Mouse (Mus musculus) gastrocnemius, postnatal 25 days (tissue): ENCODE data around the gene Fam234b. TPM values are rescaled to one million over a fixed set of nuclear protein-coding genes. Genes with fewer than 3 reads are reported as not detected.

Source experiments
- DNase-seq: peaks from one replicate; pipeline ENCODE4 v3.0.0; 2022
- total RNA-seq, 2 experiments: library from RNA; stranded (reverse); gene quantifications; 1 replicate in 1 of 2; 2 replicates in 1 of 2; pipeline ENCODE4 v1.2.3; 2021

The Fam234b gene
- total RNA-seq, 2 experiments from 2014 or later: 3.4 to 3.9 TPM

DNA sequence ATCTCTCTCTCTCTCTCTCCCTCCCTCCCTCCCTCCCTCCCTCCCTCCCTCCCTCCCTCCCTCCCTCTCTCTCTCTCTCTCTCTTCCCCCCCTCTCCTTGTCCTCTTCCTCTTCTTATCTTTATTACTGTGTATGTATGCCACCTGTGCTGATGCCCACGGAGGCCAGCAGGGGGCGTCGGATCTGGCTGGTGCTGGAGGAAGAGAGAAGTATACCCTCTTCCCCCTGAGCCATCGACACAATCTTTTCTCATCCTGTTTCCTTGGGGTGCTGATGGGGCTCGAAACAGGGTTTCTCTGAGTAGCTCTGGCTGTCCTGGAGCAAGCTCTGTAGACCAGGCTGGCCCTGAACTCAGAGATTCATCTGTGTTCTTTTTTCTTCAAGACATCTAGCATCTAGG, 14.9 kb upstream of the Fam234b start:
- DNase-seq: no peak

DNA sequence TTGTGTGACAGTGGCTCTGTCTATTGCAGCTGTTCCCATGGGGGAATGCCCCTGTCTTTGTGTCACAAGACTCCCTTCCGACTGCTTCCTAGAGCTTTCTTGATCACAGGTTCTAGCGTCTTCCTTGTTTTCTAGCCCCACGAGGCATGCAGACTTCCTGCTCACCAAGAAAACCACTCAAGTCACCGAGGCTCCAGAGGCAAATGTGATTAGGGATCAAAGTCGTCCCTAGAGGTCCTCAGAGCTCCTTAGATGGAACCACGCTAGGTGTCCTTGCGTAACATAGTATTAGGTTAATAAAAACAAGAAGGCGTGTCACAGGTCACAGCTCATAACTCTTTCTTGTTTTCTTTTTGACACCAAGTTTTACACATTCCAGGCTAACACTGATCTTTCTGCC, 13.8 kb upstream of the Fam234b start:
- DNase-seq: no peak

DNA sequence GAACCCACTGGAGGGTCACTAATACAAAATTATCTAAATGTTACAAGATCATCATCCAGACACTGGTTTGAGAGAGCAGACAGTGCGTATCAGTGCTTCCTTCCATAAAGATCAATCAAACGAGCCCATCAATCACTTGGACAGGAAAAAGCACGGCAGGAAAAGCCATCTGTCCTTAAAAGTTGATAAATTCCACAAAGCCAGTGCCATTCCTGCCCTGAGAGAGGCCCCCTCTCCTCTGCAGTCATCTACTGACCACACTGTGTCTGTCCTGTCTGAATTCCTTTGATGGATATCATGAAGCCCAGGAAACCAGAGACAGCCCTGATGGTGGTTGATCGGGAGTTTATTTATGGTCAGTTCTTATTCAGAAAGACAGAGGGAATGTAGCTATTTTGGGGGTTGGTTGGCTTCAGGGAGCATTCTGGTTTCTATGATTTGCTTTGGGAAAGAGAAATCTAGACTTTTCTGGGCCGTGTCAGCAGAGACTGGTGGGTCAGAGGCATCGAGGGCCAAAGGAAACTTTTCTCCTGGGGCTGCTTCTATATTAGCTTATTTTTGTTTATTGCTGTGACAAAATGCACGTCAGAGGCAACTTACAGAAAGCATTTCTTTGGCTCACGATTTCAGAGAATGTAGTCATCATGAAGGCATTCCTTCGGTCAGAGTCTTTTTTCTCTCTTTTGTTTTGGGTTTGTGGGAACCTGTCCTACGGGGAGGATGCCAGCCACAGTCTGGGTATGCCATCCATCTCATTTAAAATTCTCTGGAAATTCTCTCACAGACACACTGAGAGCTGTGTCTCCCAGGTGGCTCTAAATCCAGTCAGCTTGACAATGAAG, 10.5 kb upstream of the Fam234b start:
- DNase-seq: no peak

DNA sequence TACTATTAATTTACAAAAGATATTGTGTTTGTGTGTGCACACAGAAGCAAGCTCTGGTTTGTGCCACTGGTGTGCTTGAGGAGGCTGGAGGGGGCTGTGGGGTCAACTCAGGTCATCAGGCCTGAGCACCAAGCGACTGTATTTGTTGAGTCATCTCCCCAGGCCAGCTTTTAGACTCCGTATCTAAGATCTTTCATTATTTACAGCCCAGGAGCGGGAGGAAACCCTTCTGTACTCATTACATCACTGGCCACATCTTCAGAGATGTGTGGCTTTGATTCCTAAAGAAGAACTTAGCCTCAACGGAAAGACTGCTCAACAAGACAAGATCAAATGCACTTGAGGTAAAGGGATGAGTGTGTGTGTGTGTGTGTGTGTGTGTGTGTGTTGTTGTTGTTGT, 9.1 kb upstream of the Fam234b start:
- DNase-seq: no peak

DNA sequence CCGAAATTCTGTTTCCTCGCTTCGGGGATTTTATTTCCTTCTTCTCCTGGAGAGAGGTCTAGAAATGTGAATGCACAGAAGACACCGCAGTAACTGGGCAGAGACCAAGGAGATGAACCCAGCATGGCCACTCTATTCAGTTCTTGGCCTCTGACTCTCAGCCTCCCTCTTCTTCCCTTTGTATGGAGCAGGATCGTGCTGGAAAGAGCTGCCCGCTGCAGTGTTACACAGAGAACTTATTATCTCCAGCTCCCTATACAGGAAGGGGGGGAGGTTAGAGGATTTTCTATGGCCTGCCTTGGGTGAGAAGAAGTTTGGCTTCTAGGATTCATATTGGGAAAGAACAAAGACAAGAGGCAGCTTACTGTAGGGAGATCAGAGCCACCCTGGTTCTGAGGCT, 7.7 kb upstream of the Fam234b start:
- DNase-seq: no peak

DNA sequence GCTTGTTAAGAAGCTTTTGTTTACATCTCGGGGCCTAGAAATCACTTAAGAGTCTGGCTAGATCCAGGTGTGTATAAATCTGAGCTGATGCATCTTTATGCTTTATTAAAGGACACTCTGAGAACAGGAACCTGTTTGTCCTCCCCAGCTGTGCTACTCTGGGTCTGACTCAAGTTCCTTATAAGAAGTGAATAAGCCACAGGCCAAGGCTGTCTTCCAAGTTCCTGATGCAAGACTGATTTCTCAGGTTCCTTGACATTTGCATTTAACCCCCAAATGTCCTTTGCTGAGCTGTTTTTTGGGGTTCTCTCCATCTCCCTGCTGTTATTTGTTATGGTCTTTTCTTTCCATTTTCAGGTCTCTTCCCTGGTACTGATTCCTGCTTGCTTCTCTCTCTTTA, 5.9 kb upstream of the Fam234b start:
- DNase-seq: no peak

DNA sequence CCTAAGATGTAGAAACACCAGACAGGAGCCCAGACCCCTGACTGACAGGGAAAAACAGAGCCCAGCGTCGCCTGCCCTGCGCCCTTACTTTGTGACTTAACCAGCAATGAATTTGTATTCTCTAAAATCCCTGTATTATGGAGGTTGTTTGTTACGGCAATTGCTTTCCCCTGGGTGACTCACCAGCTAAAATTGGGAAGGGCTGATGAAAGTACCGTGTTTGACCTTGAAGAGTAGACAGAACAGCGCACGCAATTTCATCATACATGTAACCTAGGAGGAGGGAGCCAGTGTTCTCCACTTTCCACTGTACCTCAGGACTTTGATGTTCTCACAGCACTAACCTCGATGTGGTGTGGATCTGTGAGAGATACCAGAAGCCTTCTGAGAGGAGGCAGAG, 4.8 kb upstream of the Fam234b start:
- DNase-seq: no peak

DNA sequence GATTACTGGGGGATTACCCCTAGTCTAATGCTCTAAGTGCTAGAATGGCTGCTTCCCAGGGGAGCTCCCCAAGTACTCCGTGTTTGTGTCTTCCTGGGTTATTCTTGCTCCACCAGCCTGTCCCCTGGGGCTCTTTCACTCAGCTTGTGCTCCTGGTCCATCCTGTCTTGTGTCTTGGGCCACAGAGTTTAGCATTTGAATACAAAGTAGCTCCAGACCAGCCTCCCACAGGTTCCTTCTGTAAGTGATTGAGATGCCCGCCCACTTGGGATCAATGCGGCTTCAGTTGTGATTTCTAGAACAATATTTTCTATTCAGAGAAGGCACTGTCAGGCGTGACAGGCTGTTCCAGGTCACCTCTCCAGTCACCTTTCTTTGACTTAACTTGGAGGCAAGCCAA, 4.0 kb upstream of the Fam234b start:
- DNase-seq: no peak

DNA sequence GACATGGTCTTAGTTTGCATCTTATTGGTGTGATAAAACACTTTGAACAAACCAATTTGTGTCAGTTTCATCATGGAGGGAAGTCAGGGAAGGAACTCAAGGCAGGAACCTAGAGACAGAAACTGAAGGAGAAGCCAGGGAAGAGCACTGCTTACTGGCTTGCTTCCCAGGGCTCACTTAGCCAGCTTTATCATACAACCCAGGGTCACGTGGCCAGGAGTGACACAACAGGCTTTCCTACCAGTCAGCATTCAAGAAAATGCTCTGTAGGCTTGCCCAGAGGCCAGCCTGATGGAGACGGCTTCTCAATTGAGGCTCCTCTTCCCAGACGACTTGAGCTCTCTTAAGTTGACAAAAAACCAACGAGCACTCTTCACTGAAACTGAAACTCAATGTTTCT, 2.9 kb upstream of the Fam234b start:
- no peak for DNase-seq

DNA sequence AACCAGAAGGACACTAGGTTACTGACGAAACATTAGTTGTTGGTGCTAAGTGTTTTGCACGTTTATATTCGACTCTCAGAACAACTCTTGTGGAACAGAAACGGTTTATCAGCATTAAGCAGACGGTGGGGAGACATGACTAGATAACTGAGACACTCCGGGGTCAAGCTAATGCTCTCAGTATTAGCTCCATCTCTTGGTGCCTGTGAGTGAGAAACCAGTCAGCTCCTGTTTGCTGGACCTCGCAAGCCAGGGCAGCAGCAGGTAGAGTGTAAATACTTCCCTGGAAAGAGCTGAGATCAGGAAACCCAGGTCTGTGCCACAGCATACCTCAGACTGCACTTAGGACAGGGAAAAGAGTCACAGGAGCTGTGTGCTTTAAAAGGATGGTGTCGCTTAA, 1.1 kb upstream of the Fam234b start:
- DNase-seq: no peak

DNA sequence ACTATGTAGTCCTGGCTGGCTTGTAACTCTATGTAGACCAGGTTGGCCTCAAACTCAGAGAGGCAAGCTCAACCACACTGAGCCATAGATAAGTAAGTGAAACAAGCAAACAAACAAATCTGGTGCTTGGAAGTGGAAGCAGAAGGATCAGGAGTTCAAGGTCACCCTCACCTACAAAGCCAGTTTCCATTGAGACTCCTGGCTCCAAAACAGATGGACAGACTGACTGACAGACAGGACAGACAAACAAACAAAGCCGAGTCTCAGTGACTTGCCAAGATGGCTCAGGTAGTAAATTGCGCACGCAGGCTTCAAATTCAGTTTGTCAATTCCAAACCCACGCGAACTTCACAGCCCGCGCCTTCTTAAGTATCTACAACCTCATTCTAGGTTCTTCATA, 331 bp upstream of the Fam234b start:
- DNase-seq: no peak

DNA sequence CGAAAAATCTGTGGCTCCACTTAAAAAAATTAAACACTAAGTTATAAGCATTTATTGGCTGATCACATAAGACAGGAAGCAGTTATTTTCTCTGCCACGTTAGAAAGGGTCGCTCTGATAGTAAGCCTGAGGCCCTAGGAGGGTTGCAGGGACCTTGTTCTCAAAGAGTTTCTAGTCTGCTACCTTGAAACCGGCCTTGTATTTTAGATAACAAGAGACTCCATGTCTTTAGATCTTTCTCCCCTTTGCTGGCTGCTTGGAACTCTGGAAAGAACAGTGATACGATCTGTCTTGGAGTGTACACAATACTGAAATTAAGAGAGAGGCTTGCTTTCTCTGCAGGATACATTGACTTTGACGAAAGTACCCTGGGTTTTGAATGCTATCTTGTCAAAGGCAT, 949 bp downstream of the Fam234b start:
- no peak for DNase-seq

DNA sequence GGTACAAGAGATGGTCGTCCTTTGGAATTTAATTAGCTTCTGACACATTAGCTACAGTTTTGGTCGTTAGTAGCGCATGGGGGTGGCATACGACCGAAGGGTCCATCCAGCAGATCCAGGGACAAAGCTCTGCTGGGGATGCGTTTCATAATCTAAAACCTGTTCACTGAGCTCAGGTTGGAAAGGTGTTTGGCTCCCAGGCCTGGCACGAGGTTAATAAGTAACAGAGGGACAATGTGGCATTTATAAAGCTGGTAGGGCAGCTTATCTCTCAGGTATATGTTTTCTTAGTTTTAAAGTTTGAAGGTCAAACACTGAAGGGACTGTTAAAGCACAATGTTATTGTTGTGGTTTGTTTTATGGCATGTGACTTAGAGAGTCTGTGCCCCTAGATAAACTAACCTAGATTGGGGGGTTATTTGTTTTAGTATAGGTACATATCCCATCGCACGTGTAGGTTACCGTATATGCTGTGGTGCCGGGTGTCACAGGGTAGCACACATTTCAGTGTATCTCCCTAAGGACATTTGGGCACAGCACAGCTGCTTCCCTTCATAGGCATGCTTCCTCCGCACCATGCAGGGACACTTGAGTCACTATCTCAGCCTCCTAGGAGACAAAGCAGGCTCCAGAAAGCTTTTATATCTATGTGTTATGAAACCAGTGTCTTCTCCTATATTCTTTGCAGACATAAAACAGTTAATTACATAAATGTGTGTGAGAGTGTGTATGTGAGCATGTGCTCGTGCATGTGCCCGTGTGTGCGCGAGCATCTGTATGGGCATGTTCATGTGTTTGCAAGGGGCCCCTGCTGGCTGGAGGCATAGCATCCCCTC, 2.6 kb downstream of the Fam234b start:
- DNase-seq: no peak

DNA sequence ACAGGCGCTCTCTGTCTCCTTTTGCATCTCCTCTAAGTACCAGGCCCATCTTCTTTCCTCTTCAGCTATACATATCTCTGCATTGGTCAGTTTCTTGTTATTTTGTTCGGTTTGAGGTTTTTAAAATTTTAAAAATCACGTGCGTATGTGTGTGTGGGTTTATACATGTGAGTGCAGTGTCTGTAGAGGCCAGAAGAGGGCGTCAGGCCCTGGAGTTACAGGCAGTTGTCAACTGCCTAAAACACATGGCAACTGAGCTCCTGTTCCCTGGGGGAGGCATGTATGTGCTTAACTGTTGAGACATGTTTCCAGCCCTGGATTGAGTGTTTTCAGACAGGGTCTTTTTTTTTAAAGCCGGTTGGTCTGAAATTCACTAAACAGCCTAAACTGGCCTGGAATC, 4.9 kb downstream of the Fam234b start:
- DNase-seq: no peak

DNA sequence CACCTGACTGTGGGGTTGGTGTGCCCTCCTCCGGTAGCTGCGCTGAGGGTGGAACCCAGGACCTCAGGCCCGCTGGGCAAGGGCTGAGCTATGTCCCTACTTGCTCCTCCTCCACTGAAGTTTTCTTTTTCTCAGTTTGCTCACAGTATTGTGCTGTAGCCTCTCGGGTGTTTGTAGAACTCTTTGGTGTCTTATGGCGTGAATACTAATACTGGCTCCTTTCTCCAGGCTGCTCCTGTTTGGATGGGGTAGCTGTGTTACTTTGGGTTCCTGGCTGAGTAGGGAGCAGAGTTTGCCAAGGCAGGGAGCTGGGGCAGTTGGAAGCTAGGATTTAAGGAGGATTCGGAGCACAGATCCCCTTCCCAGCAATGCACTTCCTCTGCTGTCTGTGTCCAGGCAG, 6.0 kb downstream of the Fam234b start:
- DNase-seq: no peak

DNA sequence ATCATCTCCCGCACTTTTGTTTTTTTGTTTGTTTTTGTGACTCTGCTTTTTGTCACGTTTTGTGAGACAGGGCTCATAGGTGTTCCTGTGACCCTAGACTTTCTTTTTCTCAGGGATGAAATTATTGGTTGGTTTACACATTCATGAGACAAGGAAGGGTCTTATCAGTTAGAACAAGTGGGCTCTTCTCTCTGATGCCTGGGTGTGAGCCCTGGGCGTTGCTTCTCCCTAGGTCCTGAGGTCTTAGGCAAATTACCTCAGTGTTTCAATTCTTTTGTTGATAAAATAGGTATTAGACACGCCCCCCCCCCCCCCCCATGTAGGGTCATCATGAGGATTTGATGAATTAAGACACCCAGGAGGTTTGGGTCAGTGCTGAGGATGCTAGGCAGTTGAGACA, 7.1 kb downstream of the Fam234b start:
- DNase-seq: no peak

DNA sequence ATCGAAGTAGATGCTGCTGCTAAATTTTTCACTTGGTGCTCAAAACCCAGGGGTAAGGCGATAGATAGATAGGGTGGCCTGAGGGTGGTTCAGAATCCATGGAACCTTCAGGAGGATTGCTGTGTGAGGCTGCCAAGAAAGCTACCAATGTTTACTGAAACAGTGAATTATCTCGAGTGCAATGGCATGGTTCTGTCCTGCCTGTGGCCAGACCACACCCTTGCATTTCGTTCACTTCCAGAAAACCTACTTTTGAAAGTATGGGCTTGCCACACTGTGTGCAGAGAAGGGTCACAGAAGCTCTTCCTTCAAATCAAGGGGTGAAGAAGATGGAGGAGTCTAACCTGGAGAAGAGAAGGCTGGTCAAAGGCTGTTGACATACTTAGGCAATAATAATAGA, 8.0 kb downstream of the Fam234b start:
- no peak for DNase-seq

DNA sequence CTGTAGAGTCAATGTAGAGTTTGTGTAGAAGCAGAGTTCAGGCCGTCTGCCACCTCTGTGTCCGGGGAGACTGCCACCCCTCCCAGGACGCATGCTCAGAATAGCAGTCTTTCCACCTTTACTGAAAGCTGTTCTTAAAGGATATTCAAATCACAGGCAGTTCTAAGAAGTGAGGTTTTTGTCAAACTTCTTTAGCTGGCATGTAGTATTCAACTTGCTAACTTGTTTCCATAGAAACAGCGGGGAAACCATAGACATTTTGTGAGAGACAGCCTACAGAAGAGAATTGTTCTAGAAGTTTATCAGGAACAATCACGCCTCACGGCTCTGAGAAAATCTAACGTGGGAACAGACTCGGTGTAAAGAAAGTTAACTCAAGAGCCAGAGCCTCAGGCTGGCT, 9.1 kb downstream of the Fam234b start:
- no peak for DNase-seq

DNA sequence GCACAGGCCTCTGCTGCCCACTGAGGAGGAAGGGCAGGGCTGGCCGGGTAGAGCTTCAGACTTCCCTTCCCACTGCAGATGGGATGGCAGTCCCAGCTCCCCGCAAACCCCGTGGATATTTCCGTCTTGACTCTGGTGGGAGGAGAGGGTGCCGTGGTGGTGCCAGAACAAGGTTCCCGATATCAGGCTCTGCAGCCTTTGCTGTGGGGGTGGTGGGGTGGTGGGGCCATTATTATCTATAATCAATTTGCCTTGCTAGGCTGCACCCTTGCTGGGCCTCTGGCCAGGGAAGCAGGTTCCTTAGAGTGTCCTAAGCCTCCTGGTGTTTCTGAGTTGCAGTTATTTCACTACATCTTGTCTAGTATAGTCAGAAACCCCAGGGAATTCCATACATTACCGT, 13.4 kb downstream of the Fam234b start:
- no peak for DNase-seq

DNA sequence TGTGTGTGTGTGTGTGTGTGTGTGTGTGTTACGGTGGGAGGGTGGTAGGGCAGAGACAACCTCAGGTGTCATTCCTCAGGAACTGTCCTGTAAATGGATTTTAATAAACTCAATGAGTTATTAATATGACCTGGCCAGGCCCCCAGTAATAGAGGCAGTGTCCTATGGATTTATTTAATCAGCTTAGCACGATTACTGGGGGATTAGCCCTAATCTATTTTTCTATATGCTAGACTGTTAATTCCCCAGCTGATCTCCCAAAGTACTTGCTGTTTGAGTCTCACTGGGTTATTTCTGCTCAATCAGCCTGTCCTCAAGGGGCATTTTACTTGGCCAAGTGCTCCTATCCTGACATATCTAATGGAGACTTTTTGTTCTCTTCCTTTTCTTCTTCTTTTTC, 14.9 kb downstream of the Fam234b start:
- no peak for DNase-seq

DNA sequence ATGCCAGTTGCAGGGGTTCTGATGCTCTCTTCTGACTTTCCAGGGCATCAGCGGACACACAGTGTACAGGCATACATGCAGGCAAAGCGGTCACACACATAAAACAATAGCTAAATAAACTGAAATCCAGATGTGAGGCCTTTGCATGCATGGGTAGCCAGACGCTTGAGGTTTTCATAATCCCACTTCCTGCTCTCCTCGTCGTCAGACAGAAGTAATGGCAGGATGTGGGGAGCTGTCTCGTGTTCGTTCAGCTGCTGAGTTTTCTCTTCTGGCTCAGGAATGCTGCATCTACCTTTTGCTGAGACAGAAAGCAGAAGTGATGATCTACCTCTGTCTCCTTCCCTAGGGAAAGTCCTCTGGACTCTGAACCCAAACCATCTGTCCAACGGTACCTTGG, 20.6 kb downstream of the Fam234b start:
- DNase-seq: no peak

DNA sequence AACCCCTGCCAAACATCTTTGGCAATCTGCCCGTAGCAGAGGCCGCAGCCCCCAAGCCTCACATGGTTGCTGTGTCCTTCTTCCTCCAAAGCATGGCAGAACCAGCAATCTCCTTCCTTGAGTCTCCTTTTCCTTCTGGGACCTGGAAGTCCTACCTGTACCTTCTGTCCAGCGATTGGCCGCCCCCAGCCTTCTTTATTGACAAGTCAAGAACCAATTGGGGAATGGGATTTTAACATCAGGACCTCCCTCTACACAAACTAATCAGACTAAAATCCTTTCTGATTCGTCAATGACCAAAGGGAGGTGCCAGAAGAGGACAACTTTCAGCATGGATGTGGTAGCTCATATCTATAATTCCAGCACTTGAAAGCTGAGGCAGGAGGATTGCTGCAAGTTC, 22.1 kb downstream of the Fam234b start:
- no peak for DNase-seq

DNA sequence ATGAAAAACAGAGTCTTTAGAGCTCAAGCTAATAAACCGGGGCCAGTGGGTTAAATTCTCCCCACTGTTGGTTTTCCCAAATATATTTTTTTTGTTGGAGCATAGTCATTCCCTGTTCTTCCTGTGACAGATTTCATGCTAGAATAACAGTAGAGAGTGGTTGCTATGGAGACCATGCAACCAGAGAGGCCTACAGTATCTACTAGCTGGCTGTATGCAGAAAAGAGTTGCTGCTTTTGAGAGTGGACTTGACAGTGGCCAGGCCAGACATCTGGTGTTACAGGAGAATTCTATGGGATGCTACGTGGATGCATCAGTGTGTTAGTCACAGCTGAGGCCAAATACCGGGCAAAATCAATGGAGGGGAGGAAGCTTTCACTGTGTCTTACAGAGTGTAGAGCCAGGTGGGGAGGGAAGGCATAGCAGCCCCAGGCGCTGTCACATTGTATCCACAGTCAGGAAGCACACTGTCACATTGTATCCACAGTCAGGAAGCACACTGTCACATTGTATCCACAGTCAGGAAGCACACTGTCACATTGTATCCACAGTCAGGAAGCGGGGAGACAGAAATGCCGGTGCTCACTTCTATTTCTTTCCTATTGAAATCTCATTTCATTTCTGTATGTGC, 26.1 kb downstream of the Fam234b start:
- no peak for DNase-seq
